Mouse (Mus musculus) C2C12 (cell line): ENCODE data around the gene Kcnk12. TPM values are rescaled to one million over a fixed set of nuclear protein-coding genes. Genes with fewer than 3 reads are reported as not detected.

Experiments used
- H3K27me3 ChIP-seq: one replicate; pipeline ENCODE4 v1.6.1; 2011; ENCODE audit not compliant: control insufficient read depth, insufficient read depth, insufficient read length
- H3K36me3 ChIP-seq: one replicate; pipeline ENCODE4 v1.6.1; 2011; ENCODE audit not compliant: control insufficient read depth, insufficient read depth
- H3K4me3 ChIP-seq: one replicate; pipeline ENCODE4 v1.5.1; 2011; ENCODE audit warnings: mild to moderate bottlenecking, control low read depth; ENCODE audit not compliant: poor library complexity, insufficient read depth, severe bottlenecking
- H3K79me2 ChIP-seq: one replicate; pipeline ENCODE4 v1.6.1; 2011; ENCODE audit not compliant: control insufficient read depth, insufficient read depth
- H3K79me3 ChIP-seq: one replicate; pipeline ENCODE4 v1.6.1; 2011; ENCODE audit warnings: low read depth, control low read depth
- H3ac ChIP-seq: one replicate; pipeline ENCODE3; 2011; ENCODE audit warnings: low read depth; ENCODE audit not compliant: control insufficient read depth, insufficient read length
- CEBPB ChIP-seq: IDR thresholded peaks from one replicate; pipeline ENCODE4 v1.6.1; 2011; ENCODE audit warnings: low read depth, mild to moderate bottlenecking, control low read depth, moderate library complexity
- CTCF ChIP-seq: IDR thresholded peaks from one replicate; pipeline ENCODE4 v1.5.1; 2011; ENCODE audit not compliant: control insufficient read depth, insufficient read depth, insufficient read length
- FOSL1 ChIP-seq: IDR thresholded peaks from one replicate; pipeline ENCODE4 v1.8.0; 2011; ENCODE audit warnings: mild to moderate bottlenecking, low read length; ENCODE audit not compliant: poor library complexity, insufficient read depth, severe bottlenecking
- MAX ChIP-seq: IDR thresholded peaks from one replicate; pipeline ENCODE4 v1.6.1; 2011; ENCODE audit warnings: mild to moderate bottlenecking, control low read depth
- MYOD1 ChIP-seq: IDR thresholded peaks from one replicate; pipeline ENCODE4 v1.6.1; 2011; ENCODE audit warnings: low read depth; ENCODE audit not compliant: control insufficient read depth, insufficient read length
- MYOG ChIP-seq: IDR thresholded peaks from one replicate; pipeline ENCODE4 v1.6.1; 2011; ENCODE audit not compliant: control insufficient read depth, insufficient read length; ENCODE audit errors: extremely low read depth
- USF1 ChIP-seq: IDR thresholded peaks from one replicate; pipeline ENCODE4 v1.6.1; 2011; ENCODE audit warnings: low read depth, mild to moderate bottlenecking, control low read depth, moderate library complexity
- polyA plus RNA-seq: library from polyadenylated mRNA; unstranded; fragments of >200 nt; fragmentation: generic; extraction: Trizol; gene quantifications from one replicate; pipeline ENCODE4 v1.2.1, GENCODE M21; 2012; ENCODE audit warnings: missing spikeins

Gene Kcnk12
- polyA plus RNA-seq, 1 experiment, result 0.30 TPM

GRCm38 (mm10) chr17:87731962-87732361 lies 65.8 kb downstream of the Kcnk12 start:
- Histone ChIP-seq H3K79me3 (no peaks in the 10 kb centered on the region), H3K36me3 (no peaks in the 10 kb centered on the region), H3K4me3 (no peak overlapping the region), H3K79me2 (no peaks in the 10 kb centered on the region), H3ac (no peak overlapping the region), H3K27me3 (no peaks in the 10 kb centered on the region)
- TF ChIP-seq CEBPB (no peak), MYOG (no peak), MYOD1 (no peak), MAX (no peak), USF1 (no peak), FOSL1 (no peak), CTCF (no peak)

- Histone ChIP-seq H3K79me3 (no peaks in the 10 kb centered on the region), H3K4me3 (no peak overlapping the region), H3ac (no peak overlapping the region), H3K79me2 (no peaks in the 10 kb centered on the region), H3K36me3 (peaks cover 8% of the 10 kb centered on the region), H3K27me3 (no peaks in the 10 kb centered on the region)
- TF ChIP-seq CTCF (no peak), USF1 (no peak), CEBPB (no peak), FOSL1 (no peak), MYOG (no peak), MYOD1 (no peak), MAX (no peak)
These were observed 71.1 kb downstream of the Kcnk12 start for GRCm38 (mm10) chr17:87726489-87727356.

GRCm38 (mm10) chr17:87724727-87725126 lies 73.1 kb downstream of the Kcnk12 start:
- Histone ChIP-seq H3ac (no peak overlapping the region), H3K36me3 (peaks cover 16% of the 10 kb centered on the region), H3K4me3 (no peak overlapping the region), H3K79me2 (no peaks in the 10 kb centered on the region), H3K79me3 (no peaks in the 10 kb centered on the region), H3K27me3 (no peaks in the 10 kb centered on the region)
- no peak for TF ChIP-seq MYOD1
- no peak for TF ChIP-seq USF1
- TF ChIP-seq CTCF, result no peak
- TF ChIP-seq CEBPB, result no peak
- no peak for TF ChIP-seq FOSL1
- no peak for TF ChIP-seq MYOG
- no peak for TF ChIP-seq MAX

GRCm38 (mm10) chr17:87700101-87700500 lies 97.7 kb downstream of the Kcnk12 start:
- H3K79me2 ChIP-seq, result no peaks in the 10 kb centered on the region
- no peaks in the 10 kb centered on the region for H3K27me3 ChIP-seq
- no peak for TF ChIP-seq MYOG
- no peak for TF ChIP-seq USF1
- no peak overlapping the region for H3K4me3 ChIP-seq
- H3K79me3 ChIP-seq, result no peaks in the 10 kb centered on the region
- H3K36me3 ChIP-seq, result peaks cover 16% of the 10 kb centered on the region
- no peak overlapping the region for H3ac ChIP-seq

- no peak overlapping the region for H3ac ChIP-seq
- no peak overlapping the region for H3K4me3 ChIP-seq
- H3K36me3 ChIP-seq, result peaks cover 16% of the 10 kb centered on the region
- H3K79me2 ChIP-seq, result no peaks in the 10 kb centered on the region
- no peaks in the 10 kb centered on the region for H3K79me3 ChIP-seq
- no peaks in the 10 kb centered on the region for H3K27me3 ChIP-seq
- TF ChIP-seq USF1 (no peak), MYOG (no peak), CTCF (no peak), FOSL1 (no peak), CEBPB (no peak)
These were observed 98.6 kb downstream of the Kcnk12 start for GRCm38 (mm10) chr17:87698996-87699765.

DNA sequence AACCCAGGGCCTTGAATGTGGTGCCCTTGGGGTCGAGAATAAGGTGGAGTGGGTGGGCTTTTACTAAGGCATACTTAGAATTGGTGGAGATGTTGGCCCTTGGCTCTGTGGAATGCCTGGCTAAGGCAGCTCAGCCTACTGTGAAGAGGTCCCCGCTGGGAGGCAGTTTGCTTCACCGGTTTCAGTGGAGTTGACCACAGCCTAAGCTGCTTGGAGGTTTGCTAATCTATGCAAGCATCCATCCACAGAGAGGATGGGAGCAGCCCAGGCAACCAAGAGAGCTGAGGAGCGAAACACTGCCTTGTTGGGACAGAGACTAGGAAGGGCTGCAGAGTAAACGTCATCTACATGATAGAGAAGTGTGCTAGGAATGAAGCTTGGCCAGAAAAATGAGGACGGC lies 101.0 kb downstream of the Kcnk12 start:
- H3K36me3 ChIP-seq, result peaks cover 19% of the 10 kb centered on the region
- no peak overlapping the region for H3K4me3 ChIP-seq
- H3K79me3 ChIP-seq, result no peaks in the 10 kb centered on the region
- H3K79me2 ChIP-seq, result no peaks in the 10 kb centered on the region
- H3ac ChIP-seq, result no peak overlapping the region
- TF ChIP-seq CTCF, result no peak
- no peak for TF ChIP-seq MYOD1
- TF ChIP-seq MYOG, result no peak
- TF ChIP-seq USF1, result no peak
- TF ChIP-seq CEBPB, result no peak
- no peak for TF ChIP-seq FOSL1
- no peak for TF ChIP-seq MAX
- no peaks in the 10 kb centered on the region for H3K27me3 ChIP-seq
